Mouse (Mus musculus) stomach, postnatal 0 days (tissue): Measurements from ENCODE around the gene Fut8.

Experiments
- CTCF ChIP-seq: IDR thresholded peaks from 2 replicates; pipeline ENCODE4 v1.5.1; 2016; ENCODE audit warnings: antibody characterized with exemption, low read depth, mild to moderate bottlenecking, moderate library complexity
- EP300 ChIP-seq: optimal IDR thresholded peaks from 2 replicates; pipeline ENCODE3; 2016; ENCODE audit warnings: antibody characterized with exemption

DNA sequence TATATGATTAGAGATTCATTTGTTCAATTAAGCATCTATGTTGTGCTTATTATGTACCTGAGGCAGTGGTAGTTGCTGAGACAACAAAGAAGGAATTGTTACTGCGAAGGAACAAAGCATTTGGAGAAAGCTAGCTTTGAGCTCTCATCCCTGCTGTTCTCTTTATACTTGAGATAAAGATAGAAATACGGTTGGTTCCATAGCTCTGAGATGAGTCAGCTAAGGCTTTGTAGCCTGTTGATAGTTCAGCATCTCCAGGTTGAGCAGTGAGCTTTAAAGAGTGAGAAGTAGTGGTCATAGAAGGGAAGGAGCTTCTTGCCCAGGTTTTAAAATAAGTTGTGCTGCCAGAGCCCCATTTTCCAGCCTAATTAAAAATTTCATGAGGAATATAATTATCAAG, 198.8 kb downstream of the Fut8 start:
- TF ChIP-seq CTCF (no peak), EP300 (no peak)
